Mouse (Mus musculus) thymus, postnatal 10 days (tissue): ENCODE data around the gene 2610318N02Rik.
"Not testable (repeated sequence)": the region's sequence is repeated elsewhere in the genome, so short reads cannot be mapped to it uniquely, and the experiment has no call there.

Source experiments
- DNase-seq, 2 experiments: peaks; one replicate each; pipeline ENCODE4 v3.0.0; 2021; ENCODE audit warnings: low spot score in 2 of 2

Gene 2610318N02Rik

GRCm38 (mm10) chr16:17124871-17125520, at the start of gene 2610318N02Rik:
Gene 2610318N02Rik, minus strand, starts transcription at chr16:17125167.
- DNase-seq = peak; percentile 75 to 76

- DNase-seq = no peak
These were observed 43.1 kb upstream of the 2610318N02Rik start for GRCm38 (mm10) chr16:17168049-17168448.

GRCm38 (mm10) chr16:17167179-17167578, 42.2 kb upstream of the 2610318N02Rik start:
- no peak for DNase-seq

GRCm38 (mm10) chr16:17165478-17165877, 40.5 kb upstream of the 2610318N02Rik start:
- DNase-seq = not testable (repeated sequence)

GRCm38 (mm10) chr16:17154346-17154745, 29.4 kb upstream of the 2610318N02Rik start:
- DNase-seq = no peak

DNA sequence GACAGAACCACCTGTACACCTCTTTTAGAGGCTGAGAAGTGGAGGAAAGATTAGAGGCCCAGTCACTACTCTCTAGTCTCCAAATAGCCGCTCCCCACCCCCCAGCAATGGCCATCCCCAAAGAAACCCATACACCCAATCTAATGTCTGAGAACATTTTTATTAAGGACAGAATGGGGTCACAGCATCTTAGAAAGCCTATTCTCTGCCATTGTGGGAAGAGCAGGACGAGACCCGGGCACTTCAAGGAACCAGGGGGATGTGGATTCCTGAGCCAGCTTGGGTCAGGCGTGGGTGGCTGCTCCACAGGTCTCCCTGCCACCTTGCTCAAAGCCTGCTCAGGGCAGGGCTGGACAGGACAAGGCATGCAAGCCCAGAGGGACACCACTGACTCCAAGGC, 26.9 kb upstream of the 2610318N02Rik start:
- no peak for DNase-seq

DNA sequence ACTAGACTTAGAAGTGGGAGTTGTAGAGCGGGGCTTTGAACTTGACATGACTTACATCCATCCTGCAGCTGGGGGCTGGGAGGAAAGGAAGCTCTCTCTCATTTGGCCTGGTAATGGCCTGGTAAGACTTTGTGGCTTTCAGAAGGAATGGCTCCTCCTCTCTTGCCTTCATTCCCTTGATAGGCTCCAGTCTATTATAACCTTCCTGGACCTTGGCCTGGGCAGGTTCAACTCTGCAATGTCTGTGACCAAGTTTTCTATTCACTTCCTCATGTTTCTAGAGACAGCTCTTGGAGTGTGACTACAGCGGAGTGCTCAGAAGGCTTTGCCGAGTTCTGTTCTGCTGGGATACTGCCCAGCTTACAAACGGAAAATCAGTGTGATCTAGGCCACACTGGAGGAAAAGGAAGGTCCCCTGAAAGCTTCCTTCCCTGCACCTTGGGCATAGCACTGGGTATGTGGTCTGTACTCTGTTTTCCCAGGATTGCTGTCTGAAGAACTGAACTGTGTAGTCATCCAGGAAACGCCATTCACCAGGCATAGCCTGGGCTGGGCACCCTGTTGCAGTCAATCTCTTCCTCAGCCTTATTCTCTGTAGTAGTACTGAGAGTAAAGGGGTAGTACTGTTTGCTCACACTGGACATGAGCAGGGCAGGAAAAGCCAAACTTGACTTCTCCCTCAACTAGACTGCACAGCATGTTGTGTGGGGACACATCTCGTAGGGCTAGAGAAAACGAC, 25.7 kb upstream of the 2610318N02Rik start:
- DNase-seq = no peak

GRCm38 (mm10) chr16:17148084-17148483, 23.1 kb upstream of the 2610318N02Rik start:
- DNase-seq = peak; percentile 44 to 68

DNA sequence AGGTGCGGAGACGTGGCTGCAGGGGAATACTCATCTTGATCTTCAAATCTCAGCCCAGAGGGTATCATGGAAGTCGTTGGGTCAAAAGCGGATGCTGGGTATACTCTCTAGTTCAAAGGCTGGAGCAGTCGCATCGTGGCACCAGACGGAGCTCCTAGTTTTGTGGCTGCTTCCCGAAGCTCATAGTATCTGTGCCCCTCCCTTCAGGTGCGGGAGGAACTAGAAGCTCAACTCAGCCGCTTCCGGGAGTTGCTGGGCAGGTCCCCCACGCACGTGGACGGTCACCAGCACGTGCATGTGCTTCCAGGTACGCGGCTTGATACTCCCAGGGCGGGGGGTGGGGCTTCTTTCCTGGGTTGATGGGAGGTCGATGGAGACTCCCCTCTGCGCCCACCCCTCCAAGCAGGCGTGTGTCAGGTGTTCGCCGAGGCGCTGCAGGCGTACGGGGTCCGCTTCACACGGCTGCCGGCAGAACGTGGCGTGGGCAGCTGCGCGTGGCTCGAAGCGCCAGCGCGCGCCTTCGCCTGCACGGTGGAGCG, 22.5 kb upstream of the 2610318N02Rik start:
- peak in 1 of 2 experiments; percentile 16 for DNase-seq

DNA sequence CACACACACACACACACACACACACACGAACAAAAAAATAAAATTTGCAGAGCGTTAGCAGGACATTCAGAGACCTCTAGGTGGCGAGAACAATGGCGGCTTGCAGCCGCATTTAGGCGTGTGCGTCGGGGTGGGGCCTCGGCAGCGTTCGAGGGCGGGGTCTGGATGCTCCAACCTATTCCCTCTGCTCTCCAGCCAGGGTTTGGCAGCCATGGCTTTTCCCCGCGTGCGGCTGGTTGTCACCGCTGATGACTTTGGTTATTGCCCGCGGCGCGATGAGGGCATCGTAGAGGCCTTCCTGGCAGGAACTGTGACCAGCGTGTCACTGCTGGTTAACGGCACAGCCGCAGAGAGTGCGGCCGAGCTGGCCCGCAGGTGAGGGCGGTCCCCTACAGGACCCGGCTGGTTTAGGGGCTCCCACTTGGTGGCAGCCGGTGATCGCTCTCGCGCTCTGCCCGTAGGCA, 21.8 kb upstream of the 2610318N02Rik start, which contains the start of gene Ccdc116:
Gene Ccdc116, minus strand, starts transcription at position 458 of the 464 bp plus-strand sequence.
- peak; percentile 41 to 64 for DNase-seq

GRCm38 (mm10) chr16:17144339-17144738, 19.4 kb upstream of the 2610318N02Rik start, which contains the start of gene Ydjc:
Gene Ydjc, plus strand, starts transcription at chr16:17144621.
- DNase-seq = no peak

GRCm38 (mm10) chr16:17137355-17137754, 12.4 kb upstream of the 2610318N02Rik start:
- DNase-seq = no peak

- no peak for DNase-seq
These were observed 7.9 kb upstream of the 2610318N02Rik start for GRCm38 (mm10) chr16:17132906-17133200.

DNA sequence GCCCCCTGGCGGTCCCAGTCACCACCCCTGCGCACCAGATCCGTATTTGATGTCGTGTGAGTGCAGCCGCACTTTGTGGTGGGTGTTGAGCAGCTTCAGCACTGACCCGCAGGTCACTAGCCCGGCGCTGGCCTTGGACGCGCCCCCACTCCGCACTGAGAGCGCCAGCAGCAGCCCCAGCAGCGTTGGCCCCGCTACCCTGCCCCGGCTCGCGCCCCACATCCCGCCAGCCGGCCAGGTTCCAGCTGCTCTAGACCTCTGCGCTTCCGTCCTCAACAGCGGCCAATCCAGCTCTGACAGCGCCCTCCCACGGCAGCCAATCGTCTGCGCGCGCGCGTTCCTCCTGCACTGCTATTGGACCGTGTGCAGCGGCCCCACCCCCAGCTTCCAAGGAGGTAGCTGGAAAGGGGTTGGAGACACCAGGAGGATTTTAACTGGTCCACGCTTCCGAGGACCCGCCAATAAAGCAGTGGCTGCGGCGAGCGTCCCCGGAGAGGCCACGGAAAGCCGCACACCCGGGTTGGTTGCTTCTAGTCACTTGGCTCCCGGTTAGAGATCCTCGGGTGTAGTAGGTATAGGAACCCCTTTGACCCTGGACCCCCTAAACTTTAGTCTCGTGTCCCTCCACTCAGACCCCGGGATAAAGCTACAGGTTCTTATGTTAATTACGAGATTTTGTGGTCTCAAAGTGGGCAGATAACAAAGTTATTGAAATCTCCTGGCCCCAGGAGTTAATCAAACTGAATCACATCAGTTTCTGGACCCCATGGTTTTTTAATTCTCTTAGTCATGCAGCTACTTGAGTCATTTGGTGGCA, 7.3 kb upstream of the 2610318N02Rik start, which contains the start of gene Sdf2l1:
Gene Sdf2l1, minus strand, starts transcription at position 295 of the 817 bp plus-strand sequence.
- DNase-seq = peak; percentile 93 to 95

DNA sequence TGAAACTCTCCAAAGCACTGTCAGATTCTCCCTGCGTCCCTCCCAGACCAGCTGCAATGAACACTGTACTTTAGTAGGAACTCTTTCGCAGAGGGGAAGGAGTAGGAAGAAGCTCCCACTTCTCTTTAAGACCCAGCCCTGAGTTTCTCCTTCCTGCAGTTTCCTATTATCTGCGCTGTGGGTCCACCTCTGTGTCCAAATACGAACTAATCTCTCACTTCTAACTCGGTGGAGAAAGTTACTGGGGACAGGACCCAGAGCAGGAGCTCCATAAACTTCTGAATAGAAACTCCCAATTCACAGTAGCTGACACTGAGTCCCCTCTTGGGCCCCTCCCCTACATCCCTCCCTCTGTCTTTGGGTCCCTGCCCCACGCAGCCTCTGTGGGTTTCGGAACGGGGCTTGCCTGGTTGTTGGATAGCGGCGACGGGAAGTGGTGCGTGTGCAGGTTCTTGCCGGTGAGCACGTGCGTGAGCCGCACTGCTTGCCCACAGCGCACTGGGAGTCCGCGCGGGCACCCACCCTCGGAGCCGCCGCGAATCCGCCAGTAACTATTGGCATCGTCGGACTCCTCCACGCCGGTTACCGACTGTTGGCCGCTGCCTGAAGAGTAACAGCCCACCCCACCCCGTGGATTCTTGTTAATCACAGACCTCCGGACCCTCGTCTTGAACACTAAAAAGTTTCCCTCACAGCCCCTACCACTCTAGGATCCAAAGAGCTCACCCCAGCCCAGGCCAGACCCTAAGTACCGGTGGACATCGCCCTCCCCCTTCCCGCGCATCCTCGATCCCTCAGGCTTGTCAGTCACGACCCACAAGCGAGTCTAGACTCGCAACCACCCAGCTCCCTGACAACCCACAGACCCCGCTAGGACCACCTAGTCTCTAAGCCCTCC, 6.5 kb upstream of the 2610318N02Rik start:
- peak; percentile 30 to 31 for DNase-seq

- peak; percentile 43 to 64 for DNase-seq
These were observed 2.3 kb upstream of the 2610318N02Rik start for GRCm38 (mm10) chr16:17127292-17127691.

DNA sequence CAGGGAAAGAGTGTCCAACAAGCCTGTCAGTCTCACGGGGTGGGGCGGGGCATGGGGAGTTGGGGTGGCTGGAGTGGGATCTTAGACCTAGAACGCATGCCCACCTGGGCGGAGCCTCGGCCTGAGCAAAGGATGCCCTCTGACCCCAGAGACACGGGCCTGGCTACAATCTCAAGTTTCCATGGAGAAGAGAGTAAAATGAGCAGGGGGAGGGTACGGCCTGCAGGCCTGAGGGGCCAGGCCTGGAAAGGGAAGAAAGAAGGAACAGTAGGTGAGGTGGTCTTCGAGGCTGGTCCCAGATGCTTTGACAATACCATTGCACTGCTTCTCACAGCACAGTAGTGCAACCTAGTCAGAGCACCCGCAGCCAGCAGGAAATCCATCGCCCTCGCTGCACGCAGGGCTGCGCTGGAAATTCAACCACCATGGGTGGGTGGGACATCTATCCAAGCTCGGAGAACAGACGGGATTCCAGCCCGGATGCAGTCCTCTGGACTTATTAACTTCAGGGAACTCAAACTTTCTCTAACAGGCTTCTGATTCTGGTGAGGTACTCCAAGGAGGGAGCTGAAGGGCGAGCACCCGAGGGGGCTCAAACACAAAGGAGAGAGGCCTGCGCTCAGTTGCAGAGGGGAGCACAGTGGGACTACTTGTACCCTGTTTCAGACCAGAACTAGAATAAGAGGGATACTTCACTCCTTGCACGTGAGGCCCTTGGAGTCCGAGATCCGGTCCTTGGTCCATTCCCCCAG, 672 bp downstream of the 2610318N02Rik start:
- peak in 1 of 2 experiments; percentile 28 for DNase-seq

DNA sequence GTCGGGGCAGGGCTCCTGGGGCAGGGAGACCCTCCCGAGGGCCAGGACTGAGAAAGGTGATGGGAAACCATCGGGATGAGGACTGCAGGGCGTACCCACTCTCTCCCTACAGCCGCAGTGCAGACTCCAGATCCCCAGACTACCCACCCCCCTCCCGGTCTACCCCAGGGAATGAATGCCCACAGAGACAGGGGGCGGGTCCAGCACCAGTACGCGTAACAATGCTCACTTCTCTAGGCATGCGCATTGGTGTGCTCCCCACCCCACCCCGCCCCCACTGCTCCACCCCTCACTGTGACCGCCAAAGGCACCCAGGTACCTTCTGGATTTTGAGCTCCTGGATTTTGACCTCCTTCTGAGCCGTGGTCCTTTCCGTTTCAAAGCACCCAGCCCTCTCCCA, 3.4 kb downstream of the 2610318N02Rik start:
- no peak for DNase-seq

DNA sequence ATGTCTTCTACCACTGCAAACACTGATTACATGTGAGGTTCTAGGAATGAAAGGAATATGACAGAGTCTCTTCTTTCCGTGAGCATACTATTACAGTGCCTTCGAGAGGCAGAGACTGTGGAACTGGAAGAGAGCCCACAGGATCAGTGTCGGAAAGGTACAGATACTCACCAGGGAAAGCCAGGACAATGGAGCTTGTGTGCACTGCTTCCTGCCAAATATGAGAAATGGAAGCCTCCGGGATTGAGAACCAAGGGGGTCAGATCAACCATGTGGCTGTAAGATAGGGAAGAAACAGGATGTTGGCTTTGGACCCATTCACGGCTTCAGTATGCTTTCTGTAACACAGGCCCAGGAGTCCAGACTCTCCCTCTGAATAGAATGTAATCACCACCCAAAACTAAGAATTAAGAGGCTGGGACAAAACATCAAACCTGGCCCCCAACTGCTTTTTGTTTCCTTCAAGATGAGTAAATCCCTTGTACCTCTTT, 7.6 kb downstream of the 2610318N02Rik start:
- no peak for DNase-seq
